8 mouse cellular contexts compared by ENCODE assay signal in genomic region chr15:5236538-5236937, GRCm38 (mm10). TPM values are rescaled to one million over a fixed set of nuclear protein-coding genes. Genes with fewer than 3 reads are reported as not detected.
A peak's percentile ranks its signal among the peaks of the same experiment; 100 is the strongest.
DNase-seq lines count a peak whose midpoint lies in the region; ATAC-seq and TF ChIP-seq lines count a peak whose summit lies in the region.

No protein-coding gene starts in this region.

- no peak overlapping the region for H3K27ac ChIP-seq in liver, adult 2 months (replicated peaks; ENCODE audit: insufficient read depth, low read depth, low read length)

- no peaks in the 10 kb centered on the region for H3K27me3 ChIP-seq in liver, adult 2 months (ENCODE audit: control insufficient read depth, insufficient read depth, low read length)

- peak; percentile 64 for ATAC-seq in common myeloid progenitor, adult 5-6 weeks (replicated peaks; ENCODE audit: low read depth, poor library complexity, severe bottlenecking)
- peak; percentile 74 for ATAC-seq in monocyte, adult 5-6 weeks (replicated peaks; ENCODE audit: insufficient number of reproducible peaks, low FRiP score, low TSS enrichment, poor library complexity, severe bottlenecking)

- H3K4me1 ChIP-seq in liver, adult 2 months (ENCODE audit: control insufficient read depth, insufficient read depth, low read length), result peaks cover 4% of the 10 kb centered on the region; the same call in 1 of the 2 replicates

- peak; percentile 99 for TF ChIP-seq CTCF in liver, adult 2 months (IDR thresholded peaks at IDR 0.05; ENCODE audit: low read depth, low read length)

- no peaks in the 10 kb centered on the region for H3K79me2 ChIP-seq in liver, adult 2 months (ENCODE audit: control insufficient read depth, insufficient read depth, low read length)

- WGBS in liver, adult 2 months, result 14% methylated on average over 6 of the region's 6 CpGs

- no peaks in the 10 kb centered on the region for H3K36me3 ChIP-seq in liver, adult 2 months (ENCODE audit: control insufficient read depth, insufficient read depth, low read length)

- no peak overlapping the region for H3K9ac ChIP-seq in liver, adult 2 months (ENCODE audit: low read depth, low read length)

- no peak for TF ChIP-seq POLR2A in liver, adult 2 months (IDR thresholded peaks at IDR 0.05; ENCODE audit: extremely low read depth, insufficient read depth, low read length)

- intact Hi-C loops in gastrocnemius, postnatal 36 days (cut with DNase I), result loop anchor here (1.0 to 2.0 kb wide), 3 partner anchors 679 to 970 kb away; no protein-coding TSS in a partner anchor

- peak; percentile 88 for DNase-seq in 3T3-L1 (ENCODE audit: low read depth, low spot score)
- DNase-seq in adrenal gland, adult (ENCODE audit: inconsistent age in 2 of 2, low spot score in 1 of 2), result peak; percentile 74 to 91
- DNase-seq in gastrocnemius, postnatal 36 days, result peak; percentile 58 to 71
- DNase-seq in kidney, adult 9 months, result peak; percentile 73
- peak; percentile 53 for DNase-seq in liver, adult 2 months (ENCODE audit: extremely low read depth, low read depth, low spot score)
- DNase-seq in spleen, postnatal 14 days (ENCODE audit: low spot score in 2 of 2), result peak; percentile 62 to 76

- no peak overlapping the region for H3K4me3 ChIP-seq in liver, adult 2 months (ENCODE audit: insufficient read depth, low read depth, low read length)

RNA-seq across cellular contexts. Expression of gene Ptger4, which starts 7.4 kb away (rescaled TPM):
- total RNA-seq in common myeloid progenitor, adult 5-6 weeks (2017), result 8.3 and 10.3 TPM in 2 replicates
- total RNA-seq in gastrocnemius, postnatal 36 days (2021), result 1 to 10 TPM; 1.1 to 2.2 TPM
- total RNA-seq in liver, adult 2 months (2014; rRNA removed), result 0.09 and 0.40 TPM in 2 replicates
- polyA plus RNA-seq in liver, adult 2 months (2012; rRNA removed), result 0.32 and 0.65 TPM in 2 replicates
- total RNA-seq in monocyte, adult 5-6 weeks (2017), result 24.1 to 40.3 TPM (median 24.5 TPM) in 3 replicates

RNA-seq across cellular contexts. Expression of gene Ttc33, which starts 51.2 kb away (rescaled TPM):
- total RNA-seq in common myeloid progenitor, adult 5-6 weeks (2017), result 49.6 and 50.2 TPM in 2 replicates
- total RNA-seq in gastrocnemius, postnatal 36 days (2021), result 10 to 100 TPM; 43.7 to 48.9 TPM
- 24.6 and 34.7 TPM in 2 replicates for total RNA-seq in liver, adult 2 months (2014; rRNA removed)
- 3.7 and 3.9 TPM in 2 replicates for polyA plus RNA-seq in liver, adult 2 months (2012; rRNA removed)
- 22.5 to 48.1 TPM (median 41.8 TPM) in 3 replicates for total RNA-seq in monocyte, adult 5-6 weeks (2017)
